Mouse (Mus musculus) G1E (cell line): ENCODE measurements at regions not wholly inside any gene's neighbourhood (a gene's known extent, or its start where the extent isn't known, plus 50 kb on each side); places are given as distances from the start of the nearest gene placed in this dataset.

Experiments
- ATAC-seq: 2 replicates; pipeline ENCODE4 v1.8.0; 2016; ENCODE audit warnings: mild to moderate bottlenecking; ENCODE audit not compliant: insufficient number of reproducible peaks, poor library complexity, low FRiP score, severe bottlenecking; ENCODE audit errors: extremely low read depth
- DNase-seq: peaks from one replicate; pipeline ENCODE4 v3.0.0; 2012; ENCODE audit warnings: low spot score
- H3K27me3 ChIP-seq: 2 replicates; pipeline ENCODE4 v1.6.1; 2012; ENCODE audit warnings: mild to moderate bottlenecking, low read length, inconsistent platforms; ENCODE audit not compliant: insufficient read depth
- H3K36me3 ChIP-seq: replicated peaks from 2 replicates; pipeline ENCODE3; 2012; ENCODE audit warnings: mild to moderate bottlenecking, inconsistent platforms
- H3K4me1 ChIP-seq: 2 replicates; pipeline ENCODE4 v1.6.1; 2012; ENCODE audit warnings: low read depth, low read length, inconsistent platforms, mixed read lengths; ENCODE audit not compliant: insufficient read depth
- H3K4me3 ChIP-seq: 2 replicates; pipeline ENCODE4 v1.5.1; 2012; ENCODE audit warnings: low read depth, mild to moderate bottlenecking, inconsistent platforms, low read length, moderate library complexity, mixed read lengths
- H3K9me3 ChIP-seq: replicated peaks from 2 replicates; pipeline ENCODE4 v1.6.1; 2012; ENCODE audit warnings: inconsistent platforms
- CTCF ChIP-seq: IDR thresholded peaks from 2 replicates; pipeline ENCODE4 v1.5.1; 2012; ENCODE audit warnings: low read depth, low read length, inconsistent platforms, mixed read lengths
- GATA1 ChIP-seq: IDR thresholded peaks from 2 replicates; pipeline ENCODE4 v1.6.1; 2012; ENCODE audit warnings: borderline replicate concordance, low read length, inconsistent platforms, mixed read lengths
- GATA2 ChIP-seq: IDR thresholded peaks from 2 replicates; pipeline ENCODE4 v1.6.1; 2012; ENCODE audit warnings: low read depth, low read length, inconsistent platforms, borderline replicate concordance
- POLR2AphosphoS5 ChIP-seq: IDR thresholded peaks from 2 replicates; pipeline ENCODE4 v1.6.1; 2012; ENCODE audit warnings: low read depth, low read length, inconsistent platforms; ENCODE audit not compliant: insufficient replicate concordance
- TAL1 ChIP-seq: conservative IDR thresholded peaks from 2 replicates; pipeline ENCODE4 v1.6.1; 2012; ENCODE audit warnings: low read depth, low read length, inconsistent platforms, mixed read lengths

DNA sequence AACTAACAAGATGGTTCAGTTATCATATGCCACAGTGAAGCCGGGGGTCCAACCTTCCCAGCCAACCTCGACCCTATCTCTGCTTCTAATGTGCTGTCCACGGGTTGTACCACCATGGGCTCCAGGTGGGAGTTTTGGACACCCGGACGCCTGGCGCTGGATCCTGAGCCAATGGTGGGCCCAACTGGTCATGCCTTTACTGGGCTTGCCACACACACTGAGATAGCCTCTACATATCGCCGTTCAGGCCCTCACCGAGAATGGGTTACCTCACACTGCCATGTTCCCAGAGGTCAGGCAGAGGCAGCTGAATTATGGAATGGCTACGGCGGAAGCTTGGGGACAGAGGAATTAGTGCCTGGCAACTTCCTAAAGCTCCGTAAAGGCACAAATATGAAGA is 98.8 kb upstream of the Lemd2 start:
- DNase-seq (no peak), ATAC-seq (no peak)
- Histone ChIP-seq H3K9me3 (peaks cover 96% of the 10 kb centered on the region), H3K27me3 (no peaks in the 10 kb centered on the region; the same call in 1 of the 2 replicates), H3K4me3 (no peak overlapping the region), H3K36me3 (no peaks in the 10 kb centered on the region), H3K4me1 (no peaks in the 10 kb centered on the region)
- TF ChIP-seq GATA1: no peak
- TF ChIP-seq TAL1: no peak
- no peak for TF ChIP-seq CTCF
- TF ChIP-seq POLR2AphosphoS5: no peak
- TF ChIP-seq GATA2: no peak

DNA sequence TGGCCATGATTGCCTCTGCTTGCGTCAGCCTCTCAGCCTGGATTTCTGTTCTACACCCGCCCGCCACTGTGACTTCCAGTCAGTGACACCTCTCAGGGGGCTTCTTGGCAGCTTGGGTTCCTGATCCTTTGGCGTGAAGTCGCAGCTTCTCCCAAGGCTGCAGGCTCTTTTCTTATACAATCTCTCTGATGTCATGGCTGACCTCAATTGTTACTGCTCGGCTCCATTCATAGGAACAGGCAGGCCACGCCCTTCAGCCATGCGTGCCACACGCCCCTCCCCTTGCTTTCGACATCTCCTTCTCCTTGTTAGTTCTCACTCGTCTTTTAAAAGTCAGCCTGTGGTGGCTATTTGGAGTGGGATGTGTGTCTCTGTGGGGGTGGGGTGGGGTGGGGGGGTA is 97.1 kb upstream of the Lemd2 start:
- DNase-seq: no peak
- no peak for ATAC-seq
- Histone ChIP-seq H3K4me3 (no peak overlapping the region), H3K27me3 (no peaks in the 10 kb centered on the region; the same call in 1 of the 2 replicates), H3K36me3 (no peaks in the 10 kb centered on the region), H3K9me3 (peaks cover 97% of the 10 kb centered on the region), H3K4me1 (no peaks in the 10 kb centered on the region)
- no peak for TF ChIP-seq CTCF
- no peak for TF ChIP-seq TAL1
- TF ChIP-seq GATA2: no peak
- no peak for TF ChIP-seq GATA1
- TF ChIP-seq POLR2AphosphoS5: no peak

DNA sequence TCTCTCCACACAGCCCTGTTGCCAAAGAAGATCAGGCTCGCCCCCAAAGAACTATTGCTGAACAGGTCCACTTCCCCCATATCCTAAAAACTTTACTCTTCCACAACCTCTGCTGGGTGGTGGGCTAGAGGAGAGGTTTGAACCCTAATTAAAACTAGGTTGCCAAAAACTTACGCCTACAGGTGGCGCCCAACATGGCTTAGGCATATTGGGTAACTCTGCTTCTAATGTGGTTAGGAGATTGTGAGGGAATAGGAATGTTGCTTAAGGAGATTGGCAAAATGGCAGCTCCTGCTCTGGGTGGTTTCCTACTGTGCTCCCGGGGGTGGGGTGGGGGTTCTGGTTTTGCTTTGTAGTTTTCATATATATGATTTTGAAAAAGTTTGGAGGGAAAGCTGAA is 95.0 kb upstream of the Lemd2 start:
- ATAC-seq: no peak
- no peak overlapping the region for H3K4me3 ChIP-seq
- TF ChIP-seq POLR2AphosphoS5 (no peak), CTCF (no peak), TAL1 (no peak), GATA2 (no peak), GATA1 (no peak)
- no peaks in the 10 kb centered on the region for H3K36me3 ChIP-seq
- peaks cover 97% of the 10 kb centered on the region for H3K9me3 ChIP-seq
- no peak for DNase-seq
- no peaks in the 10 kb centered on the region; the same call in 1 of the 2 replicates for H3K27me3 ChIP-seq
- H3K4me1 ChIP-seq: no peaks in the 10 kb centered on the region

DNA sequence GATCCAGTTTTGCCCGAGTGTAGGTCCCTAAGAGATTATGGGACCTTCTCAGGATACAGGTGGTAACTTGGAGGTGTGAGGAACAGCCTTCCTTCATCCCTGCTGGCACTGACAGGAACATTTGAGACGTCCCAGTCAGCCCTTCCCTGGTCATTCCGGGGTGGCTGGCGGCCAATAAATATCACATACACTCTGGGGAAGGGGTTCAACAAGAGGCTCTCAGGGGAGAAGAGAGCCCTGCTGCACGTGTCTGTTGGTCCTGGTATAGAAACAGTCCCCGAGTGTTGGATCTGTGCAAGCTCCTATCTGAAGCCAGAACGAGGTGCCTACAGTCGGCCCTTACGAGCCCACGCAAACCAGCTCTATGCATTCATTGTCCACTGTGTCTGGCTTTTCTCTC is 94.1 kb upstream of the Lemd2 start:
- DNase-seq (no peak), ATAC-seq (no peak)
- peaks cover 97% of the 10 kb centered on the region for H3K9me3 ChIP-seq
- TF ChIP-seq POLR2AphosphoS5: no peak
- no peak for TF ChIP-seq TAL1
- no peak for TF ChIP-seq GATA1
- TF ChIP-seq CTCF: no peak
- TF ChIP-seq GATA2: no peak
- no peak overlapping the region for H3K4me3 ChIP-seq
- no peaks in the 10 kb centered on the region; the same call in 1 of the 2 replicates for H3K27me3 ChIP-seq
- no peaks in the 10 kb centered on the region for H3K36me3 ChIP-seq
- H3K4me1 ChIP-seq: no peaks in the 10 kb centered on the region

DNA sequence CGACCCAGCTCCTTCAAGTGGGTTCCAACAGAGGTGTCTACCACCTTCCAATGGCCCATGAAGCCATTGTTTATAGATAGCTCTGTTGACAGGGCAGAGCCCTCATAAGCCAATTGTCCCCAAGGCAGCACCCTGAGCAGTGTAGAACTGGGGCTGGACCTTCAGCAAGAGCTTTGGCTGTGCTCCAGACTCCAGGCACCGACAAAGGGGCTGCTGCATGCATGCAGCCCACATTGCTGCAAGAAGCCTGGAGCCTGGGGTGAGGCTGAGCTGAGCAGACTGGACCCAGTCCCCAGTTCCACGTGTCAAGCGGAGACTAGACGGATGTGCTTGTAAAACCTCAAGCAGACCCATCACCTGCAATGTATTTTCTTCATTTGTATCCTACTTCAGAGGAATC is 91.9 kb upstream of the Lemd2 start:
- Histone ChIP-seq H3K27me3 (no peaks in the 10 kb centered on the region; the same call in 1 of the 2 replicates), H3K36me3 (no peaks in the 10 kb centered on the region), H3K4me3 (no peak overlapping the region), H3K4me1 (no peaks in the 10 kb centered on the region), H3K9me3 (peaks cover 96% of the 10 kb centered on the region)
- DNase-seq (no peak), ATAC-seq (no peak)
- no peak for TF ChIP-seq TAL1
- TF ChIP-seq GATA1: no peak
- TF ChIP-seq CTCF: no peak
- TF ChIP-seq GATA2: no peak

DNA sequence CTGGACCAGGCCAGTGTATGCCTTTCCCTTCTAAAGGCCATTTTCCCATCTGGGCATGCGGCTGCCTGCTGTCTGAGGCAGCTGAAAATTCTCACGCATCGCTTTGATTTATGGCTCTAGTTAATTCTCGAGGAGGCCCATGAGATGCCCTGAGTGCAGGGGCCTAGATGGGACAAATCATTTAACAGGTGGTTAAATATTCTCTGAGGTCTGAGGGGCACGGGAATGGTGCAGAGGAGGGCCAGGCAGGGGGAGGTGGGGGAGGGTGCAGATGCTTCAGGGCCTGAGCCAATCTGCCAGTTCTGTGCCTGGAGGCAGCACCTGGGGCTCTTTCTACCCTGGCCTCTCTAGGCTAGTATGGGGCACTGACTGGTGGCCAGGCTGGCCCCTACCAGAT is 89.9 kb upstream of the Lemd2 start:
- no peaks in the 10 kb centered on the region for H3K4me1 ChIP-seq
- H3K36me3 ChIP-seq: no peaks in the 10 kb centered on the region
- no peaks in the 10 kb centered on the region; the same call in 1 of the 2 replicates for H3K27me3 ChIP-seq
- no peak overlapping the region for H3K4me3 ChIP-seq
- TF ChIP-seq GATA2 (no peak), GATA1 (no peak), TAL1 (no peak)
- DNase-seq (no peak), ATAC-seq (no peak)
- peaks cover 90% of the 10 kb centered on the region for H3K9me3 ChIP-seq

DNA sequence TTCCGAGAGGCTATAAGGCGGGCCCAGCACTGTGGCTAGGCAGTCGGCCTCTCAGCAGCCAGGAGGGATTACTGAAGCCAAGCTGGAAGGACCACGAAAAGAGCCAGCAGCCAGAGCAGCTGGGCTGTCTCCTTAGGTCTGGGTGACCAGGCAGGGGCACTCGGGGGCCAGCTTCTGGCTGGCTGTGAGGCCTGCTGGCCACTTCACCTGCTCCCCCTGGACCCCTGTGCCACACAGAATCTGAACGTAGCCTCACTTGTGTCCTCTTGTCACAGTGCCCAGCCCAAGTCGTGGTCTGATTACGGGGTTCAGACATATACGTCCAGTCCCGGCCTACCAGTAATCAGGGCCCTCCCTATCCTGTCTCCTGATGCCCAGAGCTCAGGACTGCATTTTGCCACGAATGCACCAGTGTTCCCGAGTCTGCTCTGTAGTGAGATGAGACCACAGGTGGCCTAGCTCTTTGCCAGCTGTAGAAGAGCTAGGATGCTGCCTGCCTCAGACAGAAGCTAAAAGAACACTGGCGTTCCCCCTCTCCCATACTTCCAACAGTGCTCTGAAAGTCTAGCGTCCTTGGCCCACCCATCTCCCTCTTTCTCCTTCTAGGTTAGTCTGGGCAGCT is 89.4 kb upstream of the Lemd2 start:
- peak overlapping the region; percentile 1; the same call in 1 of the 2 replicates for H3K4me3 ChIP-seq
- peaks cover 87% of the 10 kb centered on the region for H3K9me3 ChIP-seq
- TF ChIP-seq GATA2 (no peak), CTCF (no peak), GATA1 (no peak), POLR2AphosphoS5 (no peak), TAL1 (no peak)
- DNase-seq: no peak
- no peaks in the 10 kb centered on the region; the same call in 1 of the 2 replicates for H3K27me3 ChIP-seq
- no peak for ATAC-seq
- H3K4me1 ChIP-seq: no peaks in the 10 kb centered on the region
- H3K36me3 ChIP-seq: no peaks in the 10 kb centered on the region
